Mouse (Mus musculus) monocyte, adult 5-6 weeks (primary cell): ENCODE measurements around the gene Ranbp17. TPM values are rescaled to one million over a fixed set of nuclear protein-coding genes. Genes with fewer than 3 reads are reported as not detected.

Experiments
- ATAC-seq: fragments of 153-309, 156-312 bp; replicated peaks from 2 replicates; pipeline ENCODE4 v1.8.0; 2017; ENCODE audit warnings: mild to moderate bottlenecking; ENCODE audit not compliant: low TSS enrichment, insufficient number of reproducible peaks, severe bottlenecking, poor library complexity, low FRiP score
- total RNA-seq: library from RNA; stranded (forward); fragments of 200-1000, 200-491, 200-594 nt; gene quantifications from 3 replicates; pipeline ENCODE4 v1.2.3, GENCODE M21; 2017

The Ranbp17 gene
- total RNA-seq, 1 experiment from 2014 or later: not detected

DNA sequence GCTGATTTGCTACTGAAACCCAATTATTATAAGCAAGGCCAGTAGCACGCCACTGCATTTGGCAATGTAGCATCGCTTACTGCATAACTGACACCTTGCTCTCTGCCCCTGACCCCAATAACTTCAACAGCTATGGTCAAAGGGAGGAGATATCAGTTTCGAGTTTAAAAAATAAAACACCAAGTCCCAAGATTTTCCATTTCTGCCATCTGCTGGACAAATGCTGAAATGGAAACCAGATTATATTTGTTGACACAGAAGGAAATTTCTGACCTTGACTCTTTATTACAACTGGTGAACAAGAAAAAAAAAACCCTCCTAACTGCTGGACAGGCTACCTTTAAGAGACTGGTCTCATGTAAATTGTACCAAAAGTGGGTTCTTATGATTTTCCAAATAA is 218.1 kb downstream of the Ranbp17 start:
- ATAC-seq: no peak

DNA sequence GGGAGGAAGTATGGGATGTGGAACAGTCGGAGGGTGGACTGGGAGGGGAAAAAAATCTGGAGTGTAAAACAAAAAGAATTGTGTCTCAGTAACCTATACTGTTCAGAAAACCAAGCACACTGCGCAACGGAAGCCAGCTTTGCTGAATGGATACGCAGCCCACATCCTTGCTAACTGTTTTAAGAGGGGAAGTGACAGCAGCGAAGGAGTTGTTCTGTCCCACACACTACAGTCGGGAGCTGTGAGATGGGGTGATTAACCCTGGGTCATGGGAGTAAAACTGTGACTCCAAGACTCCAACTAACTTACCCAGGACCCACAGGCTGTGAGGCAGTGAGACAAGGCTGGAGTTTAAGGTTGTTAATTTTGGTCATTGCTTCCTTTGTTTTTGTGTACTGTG is 219.5 kb downstream of the Ranbp17 start:
- ATAC-seq: no peak

DNA sequence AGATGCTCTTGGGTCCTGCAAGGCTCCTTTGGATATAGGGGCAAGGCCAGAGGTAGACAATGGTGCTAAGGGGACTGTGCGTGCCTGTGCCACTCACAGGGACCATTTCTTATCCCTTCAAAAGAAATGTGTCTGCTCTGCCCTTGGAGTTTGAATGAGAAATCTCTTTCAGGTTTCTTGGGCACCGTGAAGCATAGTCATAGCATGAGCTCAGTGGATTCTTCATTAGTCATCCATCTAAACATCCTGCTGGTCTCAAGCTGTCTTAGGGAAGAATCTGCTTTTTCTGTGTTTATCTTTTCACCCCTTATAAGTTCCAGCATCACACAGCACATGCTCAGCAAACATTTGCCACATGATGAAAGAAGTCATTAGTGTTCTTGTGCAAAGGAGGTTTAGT is 235.0 kb downstream of the Ranbp17 start:
- no peak for ATAC-seq

DNA sequence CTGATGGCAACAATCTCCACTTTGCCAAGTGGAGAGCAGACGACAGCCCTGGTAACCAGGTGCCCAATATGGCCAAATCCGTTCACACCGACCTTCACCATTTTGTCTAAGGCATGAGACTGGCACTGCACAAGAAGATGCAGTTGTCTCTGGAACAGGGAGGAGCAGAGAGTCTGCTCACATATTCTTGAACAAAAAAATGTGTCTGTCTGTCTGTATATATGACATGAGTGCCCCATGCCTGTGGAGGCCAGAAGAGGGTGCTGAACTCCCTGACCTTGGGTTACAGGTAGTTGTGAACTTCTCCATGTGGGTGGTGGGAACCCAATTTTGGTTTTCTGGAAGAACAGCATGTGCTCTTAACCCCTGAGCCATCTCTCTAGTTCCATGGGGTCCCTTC is 236.9 kb downstream of the Ranbp17 start, which contains the start of gene Gm12117:
Gm12117 (minus strand) TSS at position 101 of the 400 bp plus-strand sequence.
- ATAC-seq: no peak

DNA sequence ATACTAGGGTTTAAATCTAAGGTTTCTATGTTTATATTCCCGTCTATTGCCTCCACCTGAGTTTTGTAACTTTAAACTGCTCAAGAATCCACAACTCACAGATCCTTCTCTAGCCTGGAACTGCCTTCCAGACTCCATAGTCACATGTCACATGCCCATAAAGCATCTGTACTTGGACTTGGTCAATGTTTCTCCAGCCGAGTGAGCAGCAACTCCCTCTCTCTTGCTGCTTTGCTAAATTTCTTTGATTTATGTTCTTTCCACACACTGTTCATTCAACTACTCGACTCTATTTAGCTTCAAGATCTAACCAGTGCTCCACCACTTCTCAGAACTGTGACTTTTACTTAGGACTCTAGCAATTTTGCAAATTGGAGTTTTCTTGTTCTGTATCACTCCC is 238.7 kb downstream of the Ranbp17 start:
- ATAC-seq: no peak

DNA sequence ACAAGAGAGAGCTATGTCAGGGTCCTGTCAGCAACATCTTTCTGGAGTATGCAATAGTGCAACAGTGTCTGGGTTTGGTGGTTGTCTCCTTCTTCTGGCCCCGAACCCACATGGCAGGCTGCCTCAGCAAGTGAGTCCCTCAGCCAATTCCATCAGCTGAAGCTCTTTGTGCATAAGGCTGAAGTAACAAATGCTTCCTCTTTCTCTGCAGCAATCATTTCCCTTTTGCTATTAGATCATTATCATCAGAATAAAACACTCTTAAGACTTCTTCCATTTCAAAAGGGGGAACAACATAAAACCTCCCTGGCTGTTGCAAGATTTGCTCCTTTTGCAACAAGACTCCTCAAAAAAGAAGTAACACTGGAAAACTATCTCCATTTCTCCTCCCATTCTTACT is 239.3 kb downstream of the Ranbp17 start:
- no peak for ATAC-seq

DNA sequence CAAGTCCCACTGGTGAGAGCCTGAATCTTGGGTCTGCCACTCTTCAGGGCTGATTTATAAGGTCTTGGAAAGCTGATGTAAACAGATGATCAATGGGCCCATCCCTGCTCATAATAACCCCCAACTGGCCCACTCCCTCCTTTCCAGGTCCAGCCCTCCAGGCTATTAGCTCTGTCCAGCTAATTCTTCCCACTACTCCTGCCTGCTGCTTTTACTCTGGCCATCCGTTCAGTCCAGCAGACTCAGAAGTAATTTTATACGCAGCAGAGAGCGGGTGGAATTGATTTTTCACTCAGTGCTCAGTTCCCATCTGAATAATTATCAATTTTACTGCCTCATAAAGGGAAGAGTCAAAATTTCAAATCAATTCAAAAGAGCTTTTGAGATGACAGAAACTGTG is 273.3 kb downstream of the Ranbp17 start:
- no peak for ATAC-seq

DNA sequence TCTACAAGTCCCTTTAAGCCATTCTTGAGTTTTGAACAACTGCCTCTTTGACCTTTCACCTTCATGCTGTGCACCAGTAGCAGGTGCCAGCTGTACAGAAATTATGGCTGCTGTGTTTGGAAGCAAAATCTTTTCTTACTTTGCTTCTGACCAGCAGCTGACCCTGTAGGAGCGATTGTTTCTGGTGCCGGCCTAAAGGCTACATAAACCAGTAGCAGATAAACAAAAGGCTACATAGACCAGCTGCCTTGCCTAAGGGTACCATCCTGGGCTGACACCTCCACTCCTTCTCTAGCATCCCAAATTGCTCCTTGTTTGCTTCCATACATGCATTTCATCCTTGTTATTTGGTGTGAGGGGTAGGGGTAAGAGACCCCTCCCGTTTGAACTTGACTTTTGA is 279.4 kb downstream of the Ranbp17 start:
- no peak for ATAC-seq

DNA sequence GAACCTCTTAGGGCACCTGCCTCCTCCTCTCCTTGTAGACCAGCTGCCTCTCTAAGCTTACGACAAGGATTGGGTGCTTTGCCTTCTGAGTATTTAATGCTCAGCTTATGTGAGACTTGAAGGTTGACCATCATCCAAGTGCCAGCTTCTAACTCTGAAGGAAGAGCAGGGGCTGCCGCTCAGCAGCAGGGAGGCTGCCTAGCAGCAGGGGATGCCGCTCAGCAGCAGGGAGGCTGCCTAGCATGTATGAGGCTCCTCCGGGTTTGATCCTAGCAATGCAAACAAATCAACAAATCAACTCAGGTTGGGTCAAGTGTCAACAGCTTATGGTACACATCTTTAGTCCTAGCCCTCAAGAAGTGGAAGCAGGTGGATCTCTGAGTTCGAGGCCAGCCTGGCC is 281.5 kb downstream of the Ranbp17 start:
- no peak for ATAC-seq

DNA sequence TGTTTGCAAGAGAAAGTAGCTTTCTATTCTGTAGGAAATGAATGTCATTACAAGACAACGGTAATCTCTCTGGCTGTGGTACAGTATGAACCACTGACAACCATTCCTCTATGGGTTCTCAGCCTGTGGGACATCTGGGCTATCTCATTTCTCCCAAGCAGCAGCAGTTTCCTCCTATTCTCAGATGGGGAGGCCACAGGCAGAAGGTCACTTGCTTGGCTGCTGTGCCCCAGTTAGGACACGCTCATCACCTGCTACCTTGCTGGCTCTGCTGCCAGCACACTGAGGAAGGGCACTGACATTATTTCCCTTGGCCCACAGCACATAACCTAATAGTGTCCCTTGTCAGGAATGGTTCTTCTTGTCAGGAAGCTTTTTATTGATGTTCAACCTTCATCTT is 285.4 kb downstream of the Ranbp17 start:
- no peak for ATAC-seq

DNA sequence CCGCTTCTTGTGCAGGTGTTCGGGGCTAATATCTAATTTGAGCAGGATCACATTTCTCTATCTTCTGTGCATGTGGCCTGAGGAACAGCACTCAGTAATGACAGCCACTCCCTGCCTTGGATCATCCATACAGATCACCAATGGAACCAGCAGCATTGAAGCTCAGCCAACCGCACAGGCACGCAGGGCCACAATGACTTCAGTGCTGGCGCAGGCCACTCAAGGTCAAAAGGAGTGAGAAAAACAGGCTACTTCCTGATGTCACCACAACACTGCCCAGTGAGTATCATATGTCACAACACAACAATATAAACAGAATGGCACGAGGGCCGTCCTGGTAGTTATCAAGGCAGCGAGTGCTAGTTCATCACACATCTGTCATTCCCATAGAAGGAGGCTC is 287.0 kb downstream of the Ranbp17 start:
- no peak for ATAC-seq

DNA sequence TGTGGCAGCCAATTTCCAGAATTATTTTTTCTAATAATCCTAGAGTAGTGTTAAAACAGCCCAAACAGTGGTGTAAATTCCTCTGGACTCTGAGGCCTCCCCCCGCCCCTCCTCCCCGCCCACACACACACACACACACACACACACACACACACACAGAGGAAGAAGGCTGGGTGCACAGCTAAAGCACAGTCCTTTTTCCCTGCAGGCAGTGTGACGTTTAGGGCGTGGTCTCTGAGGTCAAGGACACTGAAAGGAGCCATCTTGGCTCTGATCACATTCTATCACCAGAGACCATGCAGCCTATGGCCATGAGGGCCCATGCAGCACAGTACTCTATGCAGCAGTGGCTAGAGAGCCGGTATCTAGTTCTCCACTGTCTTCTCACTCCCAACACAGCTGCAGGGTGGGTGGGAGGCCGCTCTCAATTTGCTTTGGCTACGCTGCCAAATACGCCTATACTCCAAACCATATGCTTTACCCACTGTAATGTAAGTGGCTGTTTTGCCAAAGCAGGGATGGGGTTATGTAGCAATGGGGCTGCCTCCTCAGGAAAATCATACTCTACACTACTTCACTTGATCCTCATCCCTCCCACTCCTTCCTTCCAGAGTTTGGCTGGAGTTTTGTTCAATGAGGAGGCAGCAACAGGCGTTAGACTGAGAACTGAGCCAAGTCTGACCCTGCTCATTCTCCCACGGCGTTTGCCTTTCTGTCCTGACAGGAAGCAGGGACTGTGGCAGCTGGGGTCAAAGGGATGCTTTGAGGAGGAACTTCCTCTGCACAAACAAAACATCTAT is 291.8 kb downstream of the Ranbp17 start:
- ATAC-seq: no peak

DNA sequence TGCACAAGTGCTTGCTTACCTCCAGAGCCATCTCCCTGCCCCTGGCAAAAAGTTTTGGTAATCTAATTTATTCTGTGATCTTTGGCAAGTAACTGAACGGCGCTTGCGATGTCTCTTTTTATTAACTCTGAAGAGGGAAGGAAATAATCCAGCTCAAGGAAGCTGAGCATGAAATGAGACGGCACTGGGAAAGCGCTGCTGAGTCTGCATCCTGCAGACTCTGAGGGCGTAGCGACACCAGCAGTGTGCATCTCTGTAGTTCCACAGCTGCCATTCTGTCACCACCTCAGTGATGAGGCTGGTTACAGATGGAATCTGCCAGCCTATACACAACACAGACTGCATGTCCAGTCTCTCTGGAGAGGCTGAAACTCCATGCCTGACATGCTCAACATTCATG is 292.8 kb downstream of the Ranbp17 start:
- ATAC-seq: no peak

DNA sequence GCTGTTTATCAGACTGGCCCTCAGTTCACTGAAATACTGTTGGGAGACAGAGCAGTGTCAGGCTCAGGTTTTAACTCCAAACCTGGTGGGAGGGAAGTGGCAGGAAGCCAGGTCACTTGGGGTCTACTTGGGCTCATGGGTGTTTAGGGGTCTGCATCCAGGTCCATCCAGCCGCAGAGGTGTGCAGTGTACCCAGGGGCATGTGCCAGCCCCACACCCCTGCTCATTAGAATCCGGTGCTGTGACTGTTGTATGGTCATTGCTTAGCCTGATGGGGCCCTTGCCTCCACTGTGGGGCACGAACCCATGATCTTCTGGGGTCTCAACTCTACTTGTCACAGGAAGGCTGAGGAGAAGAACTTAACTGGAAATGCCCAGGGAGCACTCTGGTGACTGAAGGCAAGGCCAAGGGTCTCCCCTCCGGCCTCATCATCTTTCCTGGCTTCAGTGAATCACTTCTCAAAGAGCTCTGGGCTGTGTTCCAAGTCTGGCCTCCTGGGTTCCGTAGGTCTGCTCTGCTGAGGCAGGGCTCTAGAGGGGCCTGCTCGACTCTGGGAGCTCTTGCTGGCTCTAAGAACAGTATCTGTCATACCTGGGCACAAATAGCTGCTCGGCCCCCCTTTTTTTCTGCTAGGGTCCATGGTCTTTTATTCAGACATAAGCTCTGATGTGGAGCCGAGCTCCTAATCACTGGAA is 296.0 kb downstream of the Ranbp17 start:
- no peak for ATAC-seq

DNA sequence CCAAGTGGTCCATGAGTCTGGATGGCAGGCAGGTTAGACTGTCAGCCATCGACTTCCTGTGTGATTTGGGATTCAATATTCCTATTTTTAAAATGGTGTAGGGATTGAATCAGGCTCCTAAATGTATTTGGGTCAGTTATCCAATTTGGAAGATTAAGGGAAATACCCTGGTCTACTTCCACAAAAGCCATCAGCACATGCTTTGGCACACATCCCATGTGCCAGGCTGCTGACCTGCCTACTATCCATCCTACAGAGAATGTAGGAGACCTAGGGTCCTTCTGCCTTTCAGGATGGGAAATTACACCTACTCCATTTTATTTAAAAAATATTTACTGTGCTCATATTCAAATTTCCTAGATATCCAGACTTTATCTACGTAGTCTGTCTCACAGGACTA is 306.1 kb downstream of the Ranbp17 start:
- ATAC-seq: no peak

DNA sequence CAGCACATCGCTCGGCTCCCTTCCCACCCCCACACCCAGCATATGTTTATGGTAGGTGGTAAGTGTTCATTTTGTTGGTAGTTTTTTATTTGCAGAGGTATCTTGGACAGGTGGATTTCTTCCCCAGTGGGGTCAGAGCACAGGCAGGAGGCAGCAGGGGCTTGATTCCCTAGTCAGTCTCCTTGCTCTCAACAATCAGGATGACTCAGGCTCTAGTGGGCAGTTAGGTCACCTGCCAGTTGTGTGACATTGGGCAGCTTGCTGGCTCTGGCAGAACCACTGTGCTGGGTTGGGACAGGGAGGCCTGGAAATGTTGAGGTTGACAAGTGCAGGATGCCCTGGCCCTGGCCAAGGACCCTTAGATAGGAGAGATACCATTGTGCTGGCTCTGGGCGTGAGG is 308.6 kb downstream of the Ranbp17 start:
- no peak for ATAC-seq

DNA sequence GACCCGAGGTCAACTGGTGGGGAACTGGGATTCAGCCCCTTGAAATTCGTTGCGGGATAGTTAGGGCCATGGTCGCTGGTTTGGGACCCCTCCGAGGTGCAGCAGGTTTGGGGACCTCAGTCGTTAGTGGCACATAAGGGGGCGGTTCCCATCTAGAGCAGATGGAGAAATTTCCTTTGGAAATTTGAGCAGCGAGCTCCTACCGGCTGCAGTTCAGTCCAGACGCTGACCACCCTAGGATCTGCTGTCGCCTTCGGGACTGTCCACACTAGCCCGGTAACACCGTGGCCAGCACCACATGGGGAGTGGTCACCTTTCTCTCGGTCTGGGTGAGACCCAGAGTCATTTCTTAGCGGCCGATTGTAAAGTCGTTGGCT is 309.2 kb downstream of the Ranbp17 start:
- no peak for ATAC-seq

DNA sequence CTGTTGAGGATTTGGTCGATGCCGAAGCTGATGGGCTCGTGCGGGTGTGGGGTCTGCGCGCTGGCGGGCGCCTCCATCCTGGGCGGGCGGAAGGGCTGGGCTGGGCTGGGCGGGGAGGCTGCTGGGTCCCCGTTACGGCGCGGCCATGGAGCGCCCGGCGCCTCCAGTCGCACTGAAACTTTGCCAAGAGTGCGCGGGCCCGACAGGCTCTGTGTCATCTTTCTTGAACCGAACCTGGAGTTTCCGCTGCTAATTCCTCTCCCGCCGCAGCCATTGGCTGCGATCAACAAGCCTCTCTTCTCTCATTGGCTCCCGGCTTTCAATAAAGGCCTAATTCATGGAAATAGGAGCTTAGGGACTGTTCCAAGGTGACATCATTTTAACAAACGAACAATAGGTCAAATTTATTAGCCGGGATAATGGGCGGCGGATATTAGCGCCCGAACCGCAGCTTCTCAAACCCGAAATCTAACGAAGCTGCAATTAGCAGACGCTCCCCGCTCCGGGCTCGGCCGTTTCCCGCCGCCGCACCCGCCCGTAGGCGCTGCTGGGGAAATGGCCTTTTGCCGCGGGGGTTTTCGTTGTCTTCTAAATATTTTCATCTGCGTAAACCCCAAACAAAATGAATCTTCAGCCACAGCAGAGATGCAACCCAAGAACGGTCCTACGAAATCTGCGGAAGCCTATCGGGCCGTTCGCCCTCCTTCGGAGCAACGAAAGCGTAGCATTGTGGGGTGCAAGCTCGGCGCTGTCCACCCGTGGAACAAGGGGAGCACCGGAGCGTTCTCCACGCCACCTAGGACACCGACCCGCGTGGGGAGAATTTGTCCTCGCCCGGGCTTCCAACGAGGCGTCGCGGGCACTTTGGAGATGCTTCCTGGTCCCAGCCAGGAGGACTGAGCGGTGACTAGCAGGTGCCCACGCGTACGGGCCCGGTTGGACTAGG is 309.9 kb downstream of the Ranbp17 start, which contains the start of gene Tlx3:
Tlx3 (minus strand) TSS at position 207 of the 946 bp plus-strand sequence.
- ATAC-seq: no peak

DNA sequence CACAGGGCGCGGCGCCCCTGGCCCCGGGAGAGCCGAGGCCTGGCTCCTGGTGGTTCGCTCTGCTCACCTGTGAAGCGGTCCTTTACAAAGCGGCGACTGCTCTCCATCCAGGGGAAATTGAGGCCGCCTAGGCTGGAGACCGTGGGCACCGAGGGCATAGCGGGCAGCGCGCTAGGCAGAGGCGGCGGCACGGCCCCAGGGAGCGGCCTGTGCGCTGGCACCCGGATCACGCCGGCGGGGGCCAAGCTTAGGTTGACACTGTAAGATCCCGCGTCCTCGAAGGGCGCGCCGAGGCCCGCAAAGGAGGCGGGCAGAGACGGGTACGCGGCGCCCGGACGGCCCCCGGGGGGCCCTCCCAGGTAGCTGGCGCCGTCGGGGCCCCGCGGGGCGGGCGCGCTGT is 310.6 kb downstream of the Ranbp17 start:
- ATAC-seq: no peak
